8 mouse cellular contexts compared by ENCODE assay signal in the genomic region with DNA sequence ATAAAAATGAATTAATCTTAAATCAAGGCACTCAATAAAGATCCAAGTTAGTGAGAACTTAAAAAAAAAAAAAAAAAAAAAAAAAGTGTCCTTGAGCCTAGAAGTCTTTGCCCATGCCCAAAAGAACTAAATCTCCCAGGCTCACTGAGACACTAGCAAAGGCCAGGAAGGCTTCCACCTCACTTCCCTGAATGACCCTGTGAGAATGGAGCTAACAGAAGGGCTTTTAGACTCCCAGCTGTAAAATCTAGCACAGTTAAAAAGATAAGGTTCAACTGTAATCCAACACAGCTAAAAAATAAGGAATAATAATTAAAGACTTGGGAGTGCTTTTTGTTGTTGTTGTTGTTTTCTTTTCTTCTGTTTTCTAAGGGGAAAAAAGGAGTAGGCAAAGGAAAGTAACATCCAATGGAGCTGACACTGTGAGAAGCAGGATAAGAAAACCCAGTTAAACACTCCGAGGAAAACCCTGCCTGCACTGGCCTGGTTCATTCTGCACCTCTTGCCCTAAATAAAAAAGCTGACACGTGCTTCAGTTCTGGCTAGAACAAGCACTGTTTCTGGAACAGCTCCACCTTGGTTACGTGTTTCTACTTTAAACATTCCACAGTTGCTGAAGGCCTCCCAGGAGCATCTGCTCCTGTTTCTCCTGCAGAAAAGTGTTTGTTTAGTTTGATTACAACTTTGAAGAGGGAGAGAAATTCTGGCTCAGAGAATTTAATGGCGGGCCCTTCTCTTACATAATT. TPM values are rescaled to one million over a fixed set of nuclear protein-coding genes. Genes with fewer than 3 reads are reported as not detected.
DNase-seq lines count a peak whose midpoint lies in the region; ATAC-seq and TF ChIP-seq lines count a peak whose summit lies in the region.

No protein-coding gene starts in this region.

- no peak for TF ChIP-seq CTCF in kidney, postnatal 0 days (IDR thresholded peaks at IDR 0.05; ENCODE audit: low read depth)
- TF ChIP-seq CTCF in olfactory bulb, adult 2 months (IDR thresholded peaks at IDR 0.05; ENCODE audit: insufficient read depth, low read depth, low read length) = no peak

- peak; percentile 95 for DNase-seq in heart, adult 11 months
- DNase-seq in heart, postnatal 25 days (ENCODE audit: low spot score) = no peak
- peak; percentile 50 for DNase-seq in Muller cell, postnatal 12 days (ENCODE audit: inconsistent ontology term)
- peak; percentile 57 to 70 for DNase-seq in cerebellum, postnatal 25 days
- DNase-seq in kidney, postnatal 0 days (ENCODE audit: low spot score) = no peak
- no peak for DNase-seq in ovary, postnatal 10 days (ENCODE audit: low spot score)
- DNase-seq in gastrocnemius, postnatal 25 days = no peak

- no peak overlapping the region for H3K4me2 ChIP-seq in kidney, postnatal 0 days (ENCODE audit: low read length)

- H3K4me1 ChIP-seq in kidney, postnatal 0 days (replicated peaks; ENCODE audit: insufficient read depth, low read length) = peaks cover 21% of the 10 kb centered on the region
- 0 out of 2 replicates have a peak, but pooled peaks cover 3% of the 10 kb centered on the region for H3K4me1 ChIP-seq in olfactory bulb, adult 2 months (ENCODE audit: control insufficient read depth, insufficient read depth, low read length)

- no peak overlapping the region for H3K9ac ChIP-seq in kidney, postnatal 0 days (ENCODE audit: low read depth, low read length)

- WGBS in kidney, postnatal 0 days = 11% methylated on average over 4 of the region's 4 CpGs
- 9% methylated on average over 4 of the region's 4 CpGs for WGBS in olfactory bulb, adult 2 months

- H3K27me3 ChIP-seq in kidney, postnatal 0 days (ENCODE audit: insufficient read depth, low read length) = no peaks in the 10 kb centered on the region

- H3K36me3 ChIP-seq in kidney, postnatal 0 days (ENCODE audit: insufficient read depth, low read length) = no peaks in the 10 kb centered on the region

- H3K4me3 ChIP-seq in kidney, postnatal 0 days (replicated peaks; ENCODE audit: low read depth, low read length) = no peak overlapping the region
- H3K4me3 ChIP-seq in olfactory bulb, adult 2 months (ENCODE audit: insufficient read depth, low read depth, low read length) = no peak overlapping the region

- no peak for ATAC-seq in kidney, postnatal 0 days (replicated peaks; ENCODE audit: low FRiP score, low read depth)

- 0 out of 2 replicates have a peak overlapping the region, but pooled peaks have one; percentile 19 for H3K27ac ChIP-seq in kidney, postnatal 0 days
- peak overlapping the region; percentile 27; the same call in 1 of the 2 replicates for H3K27ac ChIP-seq in olfactory bulb, adult 2 months (ENCODE audit: insufficient read depth, low read depth, low read length)

- no peaks in the 10 kb centered on the region for H3K9me3 ChIP-seq in kidney, postnatal 0 days (replicated peaks; ENCODE audit: low read length)

- intact Hi-C loops in heart, postnatal 25 days (cut with DNase I) = no loop called here

- no peak for TF ChIP-seq POLR2A in olfactory bulb, adult 2 months (IDR thresholded peaks at IDR 0.05; ENCODE audit: insufficient read depth, low read depth, low read length)

RNA-seq across cellular contexts. Expression of a gene that starts 23.0 kb away (rescaled TPM):
- total RNA-seq in heart, postnatal 25 days (2021) = 1 to 10 TPM; 9.4 to 9.7 TPM
- polyA plus RNA-seq in kidney, postnatal 0 days (2015; fragmentation: Nextera tagmentation; extraction: Ambion mirVana) = 13.3 and 15.7 TPM in 2 replicates
- polyA plus RNA-seq in olfactory bulb, adult 2 months (2012; ENCODE audit: insufficient read depth, insufficient read length, low replicate concordance, missing spikeins) = not detected in 2 replicates
- 1 to 10 TPM; 5.1 to 6.1 TPM for total RNA-seq in gastrocnemius, postnatal 25 days (2021)

Comparison
In these comparisons a context has a peak if more than half of its experiments do, and no peak if none do; other contexts are left out.
1. DNase-seq: peak in heart, adult 11 months (single experiment), Muller cell, postnatal 12 days (single experiment) and cerebellum, postnatal 25 days (2 of 2); none in heart, postnatal 25 days (single experiment), kidney, postnatal 0 days (single experiment), ovary, postnatal 10 days (single experiment) and gastrocnemius, postnatal 25 days (single experiment).